Mouse (Mus musculus) adrenal gland, adult (tissue): ENCODE measurements at regions not wholly inside any gene's neighbourhood (a gene's known extent, or its start where the extent isn't known, plus 50 kb on each side); places are given as distances from the start of the nearest gene placed in this dataset.

Experiments used
- DNase-seq, 2 experiments: peaks; one replicate each; pipeline ENCODE4 v3.0.0; 2022 to 2023; ENCODE audit warnings: low spot score in 1 of 2; ENCODE audit not compliant: inconsistent age in 2 of 2

DNA sequence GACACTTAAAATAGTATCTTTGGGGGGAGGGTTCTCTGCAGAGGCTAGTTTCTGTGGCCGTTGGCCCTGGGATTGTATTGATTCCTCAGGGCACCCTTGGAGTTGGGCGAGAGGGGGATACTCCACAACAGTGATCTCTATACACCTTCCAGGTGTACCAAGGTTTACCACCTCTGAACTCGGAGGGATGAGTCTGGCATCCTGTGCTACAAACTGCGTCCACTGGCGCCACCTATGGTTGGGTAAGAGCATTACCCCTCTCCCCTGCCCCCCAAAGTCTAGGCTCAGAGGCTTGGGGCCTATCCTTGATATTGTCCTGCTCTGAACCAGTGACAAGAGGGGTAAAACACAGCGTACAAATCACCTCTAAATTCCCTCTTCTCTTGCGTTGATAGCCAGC is 62.2 kb downstream of the Gm17728 start:
- peak in 1 of 2 experiments; percentile 18 for DNase-seq

DNA sequence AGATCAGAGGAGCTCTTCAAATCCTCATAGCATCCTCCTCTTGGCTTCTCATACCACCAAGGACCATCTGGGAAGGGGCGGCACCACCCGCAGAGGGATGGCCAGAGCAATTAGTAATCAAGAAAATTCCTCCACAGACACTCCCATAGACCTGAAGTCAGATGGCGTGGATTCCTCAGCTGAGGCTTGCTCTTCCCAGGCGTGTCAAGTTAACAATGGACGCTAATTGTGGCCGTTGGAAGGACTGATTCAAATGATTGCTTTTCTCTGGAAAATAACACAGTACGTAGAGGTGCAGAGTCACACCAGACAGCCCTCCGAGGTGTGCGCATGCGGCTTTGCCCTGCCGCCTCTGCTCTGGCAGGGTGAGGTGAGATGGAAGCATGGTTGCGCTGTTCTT is 62.7 kb downstream of the Gm17728 start:
- DNase-seq = no peak

DNA sequence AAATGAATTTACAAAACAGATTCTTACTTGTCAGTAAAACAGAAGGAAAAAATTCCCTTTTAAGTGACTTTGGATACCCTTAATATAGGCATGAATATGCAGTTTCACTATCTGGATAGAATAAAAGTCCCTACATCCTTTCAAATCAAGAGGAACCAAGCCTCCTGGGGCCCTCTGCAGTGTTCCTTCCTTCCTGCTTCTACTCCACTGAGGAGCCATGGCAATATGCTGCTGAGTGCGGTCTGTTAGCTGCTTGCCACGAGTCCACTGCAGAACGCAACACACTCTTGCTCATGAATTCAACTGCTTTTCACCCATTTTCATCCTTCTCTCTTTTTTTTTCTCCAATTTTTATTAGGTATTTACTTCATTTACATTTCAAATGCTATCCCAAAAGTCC is 107.5 kb downstream of the Gm17728 start:
- no peak for DNase-seq

DNA sequence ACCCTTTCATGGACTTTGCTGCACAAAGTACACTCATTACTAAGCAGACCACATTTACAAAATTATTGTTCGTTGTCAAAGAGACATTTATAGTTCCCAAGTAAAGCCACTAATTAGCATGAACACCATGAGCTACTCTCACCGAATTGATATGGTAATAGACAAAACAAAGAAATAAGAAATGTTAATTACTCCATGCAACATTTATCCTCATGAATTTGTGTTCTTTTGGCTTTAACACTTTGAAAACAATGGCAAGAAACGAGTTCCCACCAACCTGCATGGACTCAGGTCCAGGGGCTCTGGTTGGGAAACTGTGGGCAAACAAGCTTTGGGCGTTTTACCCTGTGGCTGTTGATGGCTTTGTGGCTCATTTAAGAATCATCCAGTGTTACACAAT is 114.2 kb downstream of the Gm17728 start:
- DNase-seq = no peak

DNA sequence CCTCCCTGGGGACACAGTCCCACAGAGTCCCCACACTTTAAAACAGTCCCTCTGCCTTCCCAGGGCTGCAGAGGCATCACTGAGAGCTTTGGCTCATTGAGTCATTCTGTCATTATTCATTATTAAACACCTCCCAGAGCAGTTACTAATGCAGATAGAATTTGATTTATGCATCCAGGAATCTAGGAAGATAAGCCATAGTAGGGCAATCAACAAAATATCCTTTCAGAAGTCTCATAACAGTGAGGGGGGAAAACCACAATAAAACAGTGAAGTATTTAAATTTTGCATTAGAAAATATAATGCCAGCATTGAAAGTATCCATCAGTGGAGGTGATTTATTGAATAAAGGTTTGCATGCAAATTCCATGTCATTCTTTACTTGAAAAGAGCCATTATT is 116.5 kb downstream of the Gm17728 start:
- DNase-seq = no peak

DNA sequence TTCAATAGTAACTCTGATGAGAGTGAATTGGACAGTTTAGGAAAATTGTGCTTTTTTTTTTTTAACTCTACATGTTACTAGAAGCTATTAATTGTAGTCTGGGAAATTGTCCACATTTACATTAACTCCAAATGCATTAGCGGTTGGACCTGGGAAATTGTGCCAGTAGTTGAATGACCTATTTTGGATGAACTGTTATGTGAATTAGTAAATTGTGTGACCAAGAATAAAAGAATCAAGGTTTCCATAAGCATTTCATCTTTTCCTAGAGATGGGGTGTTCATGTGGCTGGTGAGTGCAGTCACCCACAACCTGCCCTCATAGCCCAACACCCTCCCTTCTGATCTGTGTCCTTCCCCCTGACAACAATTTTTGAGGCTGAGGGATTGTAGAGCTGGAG is 118.3 kb downstream of the Gm17728 start:
- DNase-seq = no peak

DNA sequence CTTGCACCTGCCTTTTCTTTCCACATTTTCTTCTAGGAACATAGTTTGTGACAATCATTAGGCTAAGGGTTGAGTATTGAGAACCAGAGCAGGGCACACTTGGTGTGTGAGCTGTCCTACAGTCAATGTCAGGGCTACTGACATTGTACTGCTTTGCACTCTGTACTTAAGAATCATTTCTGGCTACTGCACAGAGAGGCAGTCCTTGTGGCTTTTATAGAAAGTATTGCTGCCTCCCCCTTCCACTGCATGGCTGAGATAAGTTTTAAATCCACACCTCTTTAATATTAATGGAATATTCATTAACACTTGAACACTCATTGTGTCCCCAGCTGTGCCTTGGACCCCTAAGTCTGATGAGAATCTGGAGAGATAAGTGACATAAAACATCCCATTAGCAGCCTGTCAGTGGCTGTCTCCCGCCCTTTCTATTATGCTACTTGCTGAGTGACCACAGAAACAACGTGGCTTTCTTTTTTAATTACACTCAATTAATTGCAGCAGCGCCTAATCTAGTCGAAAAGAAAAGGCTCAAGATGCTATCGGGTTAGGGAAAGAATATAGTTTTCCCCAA is 121.5 kb downstream of the Gm17728 start:
- DNase-seq = no peak

DNA sequence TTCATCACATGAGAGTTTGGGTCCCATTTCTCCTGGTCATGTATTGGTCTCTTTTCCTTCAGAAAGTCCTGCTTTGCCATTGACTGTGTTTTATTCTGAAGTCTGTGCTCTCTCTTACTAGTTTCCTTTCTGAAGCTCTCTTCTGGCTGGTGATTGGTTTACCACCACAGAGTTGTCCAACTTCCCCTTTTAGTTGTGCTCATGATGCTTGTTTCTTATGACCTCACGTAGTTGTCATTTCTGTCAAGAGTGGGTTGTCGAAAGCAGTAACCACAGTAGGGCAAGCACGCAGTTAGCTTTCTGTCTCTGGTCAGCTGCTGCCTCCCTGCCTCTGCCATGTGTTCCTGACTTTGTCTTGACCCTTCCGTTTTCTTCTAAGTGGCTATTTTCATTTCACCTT is 112.0 kb downstream of the Pabpc6 start:
- no peak for DNase-seq

DNA sequence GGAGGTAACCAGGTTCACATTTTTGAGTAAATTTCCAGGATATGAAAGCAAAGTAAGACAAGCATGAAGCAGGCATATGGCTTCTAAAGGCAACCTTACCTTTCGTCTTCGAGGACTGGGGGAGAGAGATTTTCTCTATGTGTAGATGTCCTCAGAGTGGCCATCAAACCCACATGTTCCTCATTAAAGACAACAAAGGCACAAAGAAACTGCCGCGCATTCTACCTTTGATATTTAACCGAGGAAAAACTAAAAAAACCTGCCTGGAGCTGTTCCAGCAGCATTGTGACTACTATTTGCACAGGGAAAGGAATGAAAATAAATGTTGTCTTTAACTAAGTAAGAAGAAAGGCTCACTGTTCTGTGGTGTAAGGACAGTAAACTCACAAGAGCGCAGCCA is 102.7 kb downstream of the Pabpc6 start:
- DNase-seq = no peak

DNA sequence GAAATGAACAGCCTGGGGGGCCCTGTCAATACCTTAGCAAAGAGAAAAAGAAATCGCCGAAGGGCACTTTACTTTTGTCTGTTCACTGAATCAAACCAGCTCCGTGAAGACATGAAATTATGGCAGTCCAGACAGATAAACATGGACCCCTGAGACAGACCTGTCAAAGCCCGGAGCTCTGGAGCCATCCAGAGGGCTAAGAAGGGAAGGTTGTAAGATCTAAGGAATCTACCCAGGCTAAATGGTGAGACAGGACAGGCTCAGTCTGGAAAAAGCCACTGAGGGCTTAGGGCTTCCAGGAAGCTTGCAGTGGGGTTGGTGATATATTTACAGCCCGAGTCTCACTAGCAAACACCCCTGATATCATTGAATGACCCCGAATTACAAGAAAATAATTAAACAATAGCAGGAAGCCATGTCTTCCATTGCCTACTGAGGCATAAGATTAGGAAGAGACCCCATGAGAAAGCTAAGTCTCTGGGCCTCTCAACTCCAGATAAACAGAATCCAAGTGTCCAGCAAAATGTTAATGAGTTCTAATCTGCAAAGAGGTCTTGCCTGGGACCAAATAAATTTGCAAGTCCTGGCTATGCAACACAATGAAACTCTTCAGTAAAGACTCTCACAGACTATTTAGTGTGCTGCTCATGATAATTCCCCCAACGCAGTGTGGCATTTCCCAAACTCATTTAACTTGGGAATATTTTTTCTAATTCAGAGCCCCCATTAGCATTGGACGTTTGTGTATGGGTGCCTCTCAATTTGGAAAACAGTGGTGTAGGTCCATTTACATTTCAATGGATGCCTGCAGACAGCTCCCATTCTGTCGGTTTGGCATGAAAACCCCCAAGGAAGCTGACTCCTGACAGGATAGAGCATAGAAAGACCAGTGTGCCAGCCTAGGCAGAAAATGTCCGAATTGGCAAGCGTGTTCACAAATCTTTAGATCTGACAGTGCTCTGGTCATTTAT is 89.8 kb downstream of the Pabpc6 start:
- no peak for DNase-seq

DNA sequence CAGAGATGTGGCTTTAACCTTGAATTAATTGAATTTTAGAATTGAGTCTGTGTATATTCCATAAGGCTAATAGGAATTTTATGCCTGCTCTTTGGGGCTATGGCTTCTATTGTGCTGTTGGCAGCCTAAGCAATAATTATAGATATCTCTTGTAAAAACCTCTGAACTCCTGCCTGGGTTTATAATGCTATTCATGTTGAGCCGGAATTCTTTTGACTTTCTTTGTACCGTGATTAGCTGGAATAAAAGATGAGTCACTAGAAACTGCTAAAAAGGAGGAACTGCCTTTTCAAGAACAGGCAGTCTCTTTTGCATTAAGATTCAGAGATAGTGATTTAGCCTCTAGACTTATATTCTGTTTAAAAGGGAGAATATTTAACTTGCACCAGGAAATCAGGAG is 71.4 kb downstream of the Pabpc6 start:
- no peak for DNase-seq

DNA sequence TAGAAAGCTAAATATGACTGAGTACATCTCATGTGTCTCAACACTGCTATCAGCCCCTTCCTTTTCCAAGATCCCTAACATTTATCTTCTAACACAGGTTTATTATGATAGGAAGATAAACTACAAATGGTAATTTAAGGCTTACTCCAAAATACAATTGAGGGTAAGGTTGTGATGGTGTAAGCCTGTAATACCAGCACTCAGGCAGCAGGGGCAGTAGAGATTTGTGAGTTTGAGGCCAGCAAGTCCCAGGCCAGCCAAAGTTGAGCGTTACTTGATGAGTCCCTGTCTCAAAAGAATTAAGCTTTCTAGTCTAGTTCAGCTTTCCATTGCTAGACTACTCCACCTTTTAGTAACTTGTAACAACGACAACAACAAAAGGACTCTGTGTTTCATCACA is 69.1 kb downstream of the Pabpc6 start:
- DNase-seq = no peak
